Mouse (Mus musculus) central nervous system, embryonic 18 days (tissue): ENCODE results near the gene Pla2g1b. TPM values are rescaled to one million over a fixed set of nuclear protein-coding genes. Genes with fewer than 3 reads are reported as not detected.

ENCODE experiments used
- polyA plus RNA-seq: library from polyadenylated mRNA; depleted of rRNA; stranded (reverse); fragments of >200 nt; gene quantifications from 2 replicates; pipeline ENCODE4 v1.2.3, GENCODE M21; 2012; rRNA removed

Pla2g1b gene
- not detected in 2 replicates for polyA plus RNA-seq

GRCm38 (mm10) chr5:115465642-115466420 is at the start of gene Pla2g1b:
Gene Pla2g1b, plus strand, starts transcription at chr5:115466262.

GRCm38 (mm10) chr5:115429359-115430186 is 36.5 kb upstream of the Pla2g1b start, which contains the start of gene Msi1:
Gene Msi1, plus strand, starts transcription at chr5:115429599.

GRCm38 (mm10) chr5:115483947-115484920 is 18.2 kb downstream of the Pla2g1b start, which contains the start of gene Sirt4:
Gene Sirt4, minus strand, starts transcription at chr5:115484725.

GRCm38 (mm10) chr5:115506454-115507201 is 40.6 kb downstream of the Pla2g1b start, which contains the start of gene Pxn:
Gene Pxn, plus strand, starts transcription at chr5:115506676.

Other genes with a start within 250 kb of the Pla2g1b start
- 62.9 and 64.4 TPM in 2 replicates for gene Pop5, start 230.4 kb upstream of the Pla2g1b start, polyA plus RNA-seq
- gene Rnf10, start 193.4 kb upstream of the Pla2g1b start, polyA plus RNA-seq = 171 and 186 TPM in 2 replicates
- gene Coq5, start 186.6 kb upstream of the Pla2g1b start, polyA plus RNA-seq = 21.0 and 23.5 TPM in 2 replicates
- 921 and 931 TPM in 2 replicates for gene Dynll1, start 165.3 kb upstream of the Pla2g1b start, polyA plus RNA-seq
- gene Srsf9, start 139.1 kb upstream of the Pla2g1b start, polyA plus RNA-seq = 77.3 and 91.8 TPM in 2 replicates
- gene Gatc, start 125.1 kb upstream of the Pla2g1b start, polyA plus RNA-seq = 29.5 and 32.5 TPM in 2 replicates
- 35.5 and 37.2 TPM in 2 replicates for gene Triap1, start 125.0 kb upstream of the Pla2g1b start, polyA plus RNA-seq
- gene Cox6a1, start 117.3 kb upstream of the Pla2g1b start, polyA plus RNA-seq = 1,710 and 1,793 TPM in 2 replicates
- gene Msi1, start 36.7 kb upstream of the Pla2g1b start, polyA plus RNA-seq = 92.7 and 109 TPM in 2 replicates
- gene Sirt4, start 18.5 kb downstream of the Pla2g1b start, polyA plus RNA-seq = 83.0 and 85.9 TPM in 2 replicates
- gene Pxn, start 40.4 kb downstream of the Pla2g1b start, polyA plus RNA-seq = 36.4 and 36.6 TPM in 2 replicates
- 1,856 and 1,929 TPM in 2 replicates for gene Rplp0, start 93.2 kb downstream of the Pla2g1b start, polyA plus RNA-seq
- 36.1 and 41.9 TPM in 2 replicates for gene Gcn1l1, start 99.0 kb downstream of the Pla2g1b start, polyA plus RNA-seq
- gene Rab35, start 165.6 kb downstream of the Pla2g1b start, polyA plus RNA-seq = 100 and 107 TPM in 2 replicates